Mouse (Mus musculus) retina, adult 2 months (tissue): ENCODE results near the gene Olfr924.
"Not testable (repeated sequence)": the region's sequence is repeated elsewhere in the genome, so short reads cannot be mapped to it uniquely, and the experiment has no call there.

ENCODE experiments used
- DNase-seq: peaks from one replicate; pipeline ENCODE4 v3.0.0-alpha.2; 2012; ENCODE audit warnings: low read depth, low spot score

Olfr924 gene

GRCm38 (mm10) chr9:38844149-38844548 lies at the start of gene Olfr924:
TSS of gene Olfr924 (plus strand) at chr9:38844449.
- DNase-seq: no peak

- DNase-seq: no peak
These were observed 38.6 kb upstream of the Olfr924 start for GRCm38 (mm10) chr9:38805696-38806095.

- DNase-seq: no peak
These were observed 29.9 kb upstream of the Olfr924 start, which contains the start of gene Olfr922 for GRCm38 (mm10) chr9:38814314-38814713. TSS of gene Olfr922 (plus strand) at chr9:38814614.

- DNase-seq: no peak
These were observed 28.7 kb upstream of the Olfr924 start for GRCm38 (mm10) chr9:38815458-38815986.

GRCm38 (mm10) chr9:38826245-38826644 lies 18.0 kb upstream of the Olfr924 start, which contains the start of gene Olfr923:
TSS of gene Olfr923 (plus strand) at chr9:38826545.
- no peak for DNase-seq

- no peak for DNase-seq
These were observed 11.2 kb upstream of the Olfr924 start for GRCm38 (mm10) chr9:38833027-38833426.

- DNase-seq: no peak
These were observed 10.5 kb downstream of the Olfr924 start, which contains the start of gene Olfr26 for GRCm38 (mm10) chr9:38854760-38855159. TSS of gene Olfr26 (plus strand) at chr9:38855060.

GRCm38 (mm10) chr9:38874880-38875279 lies 30.6 kb downstream of the Olfr924 start:
- DNase-seq: not testable (repeated sequence)

- DNase-seq: no peak
These were observed 32.6 kb downstream of the Olfr924 start, which contains the start of gene Olfr926 for GRCm38 (mm10) chr9:38876826-38877225. TSS of gene Olfr926 (plus strand) at chr9:38877126.
